Mouse (Mus musculus): ENCODE measurements around the gene Fbxl7. TPM values are rescaled to one million over a fixed set of nuclear protein-coding genes. Genes with fewer than 3 reads are reported as not detected.

Gene Fbxl7
- 1 to 10 TPM; 4.9 to 7.9 (median 5.9) TPM for total RNA-seq (2022)

DNA sequence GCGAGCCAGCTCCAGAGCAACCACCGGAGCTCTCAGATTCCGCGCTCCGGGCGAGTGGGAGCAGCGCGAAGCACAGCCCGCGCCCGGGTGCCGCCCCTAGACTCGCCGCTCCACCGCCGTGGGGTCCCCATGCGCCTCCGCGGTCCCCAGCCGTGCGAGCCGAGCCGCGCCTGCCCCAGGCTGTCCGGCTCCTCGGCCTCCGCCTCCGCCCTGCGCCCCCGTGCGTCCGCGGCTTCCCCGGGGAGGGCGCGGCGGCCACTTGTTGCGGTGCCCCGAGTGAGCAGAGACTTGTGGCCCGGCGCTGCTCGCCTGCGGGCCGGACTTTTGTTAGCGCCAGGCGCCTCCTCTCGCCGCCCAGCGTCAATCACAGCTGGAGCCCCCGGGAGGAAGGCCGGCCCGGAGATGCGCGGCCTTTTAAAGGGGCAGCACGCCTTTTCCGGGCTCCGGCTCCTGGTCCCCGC, at the start of gene Fbxl7:
Gene Fbxl7, minus strand, starts transcription at position 330 of the 461 bp plus-strand sequence.
- DNase-seq (ENCODE audit: low spot score in 2 of 2): peak; percentile 32 to 50

DNA sequence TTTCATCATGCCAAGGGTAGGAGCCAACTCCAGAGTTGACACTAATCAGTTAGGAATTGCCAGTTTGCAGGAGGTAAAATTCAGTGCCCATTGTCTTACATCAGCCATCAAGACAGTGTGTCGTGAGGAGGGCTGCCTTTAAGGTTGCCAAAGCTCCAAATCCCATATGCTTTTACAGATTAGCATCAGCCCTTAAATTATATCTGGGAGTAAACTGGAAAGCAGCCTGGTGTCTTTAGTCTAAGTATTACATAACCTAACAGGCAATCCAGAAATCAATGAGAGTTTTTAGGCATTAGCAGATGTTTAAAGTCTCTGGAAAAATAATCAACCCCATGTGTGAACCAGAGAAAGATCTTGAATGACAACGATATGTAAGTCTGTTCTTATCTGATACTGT, 26.6 kb upstream of the Fbxl7 start:
- DNase-seq (ENCODE audit: low spot score in 2 of 2): no peak

DNA sequence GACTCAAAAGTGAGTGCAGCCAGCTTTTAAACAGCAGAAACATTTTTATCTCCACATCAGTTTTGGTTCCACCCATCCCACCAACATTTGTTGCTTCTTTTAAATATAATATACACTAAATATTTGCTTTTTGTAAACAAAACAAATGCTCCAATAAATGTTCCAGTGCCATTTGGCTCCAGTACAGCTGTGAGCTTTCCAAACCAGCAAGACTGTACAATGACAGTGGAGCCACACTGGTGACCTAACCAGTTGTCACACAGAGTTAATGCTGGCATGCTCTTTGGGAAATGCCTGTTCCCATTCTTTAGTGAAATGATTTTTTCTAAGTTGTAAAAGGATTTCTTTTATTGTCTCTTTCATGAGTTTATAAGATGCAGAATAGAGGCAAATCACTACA, 18.0 kb upstream of the Fbxl7 start:
- DNase-seq (ENCODE audit: low spot score in 2 of 2): no peak

DNA sequence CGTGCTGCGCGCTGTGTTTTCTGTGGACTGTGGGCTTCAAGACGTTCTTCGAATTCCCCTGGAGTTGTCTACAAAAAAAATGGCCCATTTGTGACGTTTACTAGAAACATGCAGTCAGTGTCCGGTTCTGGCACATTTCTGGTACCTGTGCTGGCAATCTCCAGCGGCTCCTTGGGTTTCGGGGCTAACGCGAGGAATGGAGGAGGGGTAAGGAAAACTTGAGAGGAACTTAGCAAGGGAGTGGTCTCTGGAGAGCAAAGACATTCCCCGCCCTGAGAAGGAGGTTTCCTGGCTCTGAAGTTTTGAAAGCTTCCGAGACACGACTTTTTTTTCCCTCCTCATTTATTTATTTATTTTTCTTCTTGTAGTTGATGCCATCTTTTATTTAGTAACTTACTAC, 381 bp upstream of the Fbxl7 start:
- DNase-seq (ENCODE audit: low spot score in 2 of 2): no peak

DNA sequence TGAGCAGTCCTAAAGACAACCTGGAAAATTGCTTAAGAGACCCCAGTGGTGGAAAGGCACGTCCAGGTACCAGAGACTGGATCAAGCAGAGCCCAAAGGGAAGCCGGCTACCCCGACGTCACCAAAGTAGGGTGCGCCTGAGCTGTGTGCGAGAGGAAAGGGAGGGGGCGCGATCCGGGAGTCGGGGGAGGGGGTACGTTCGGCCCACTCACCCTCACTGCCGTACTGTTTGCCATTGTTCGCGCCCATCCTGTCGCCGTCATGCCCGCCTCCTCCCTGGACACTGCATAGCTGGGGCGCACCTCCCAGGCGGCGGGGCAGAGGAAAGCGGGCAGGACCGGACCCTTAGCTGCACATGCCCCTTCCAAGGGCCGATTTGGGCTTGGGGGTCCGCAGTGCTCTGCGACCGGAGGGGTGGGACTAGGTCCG, 565 bp downstream of the Fbxl7 start:
- DNase-seq (ENCODE audit: low spot score in 2 of 2): peak in 1 of 2 experiments; percentile 5

DNA sequence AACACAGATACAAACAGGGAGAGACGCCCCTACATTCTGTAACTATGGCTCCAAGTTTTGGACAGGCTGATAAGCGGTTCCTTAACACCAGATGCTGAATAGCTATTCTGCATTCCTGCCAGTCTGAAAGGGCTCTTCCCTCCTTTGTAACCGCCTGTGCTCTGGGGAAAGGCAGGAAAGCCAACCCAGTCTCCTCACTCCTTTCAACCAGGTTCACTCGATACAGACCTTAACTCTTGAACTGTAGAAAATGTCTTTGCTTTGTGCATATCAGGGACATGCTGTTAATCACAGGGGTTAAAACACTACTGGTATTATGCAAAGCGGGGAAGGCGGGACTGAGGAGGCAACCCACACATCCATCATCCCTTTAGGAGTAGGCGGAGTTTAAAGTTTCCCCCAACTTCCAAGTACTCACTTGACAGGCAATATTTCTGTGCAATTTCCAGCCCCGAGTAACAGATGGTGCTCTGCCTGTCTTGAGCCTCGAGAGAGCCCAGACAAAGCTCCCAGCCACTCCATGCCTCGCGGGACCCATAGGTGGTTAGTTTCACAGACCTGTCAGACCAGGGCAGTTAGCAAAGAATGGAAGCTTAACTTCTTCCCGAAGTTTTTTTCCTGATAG, 1.2 kb downstream of the Fbxl7 start:
- no peak for DNase-seq (ENCODE audit: low spot score in 2 of 2)

DNA sequence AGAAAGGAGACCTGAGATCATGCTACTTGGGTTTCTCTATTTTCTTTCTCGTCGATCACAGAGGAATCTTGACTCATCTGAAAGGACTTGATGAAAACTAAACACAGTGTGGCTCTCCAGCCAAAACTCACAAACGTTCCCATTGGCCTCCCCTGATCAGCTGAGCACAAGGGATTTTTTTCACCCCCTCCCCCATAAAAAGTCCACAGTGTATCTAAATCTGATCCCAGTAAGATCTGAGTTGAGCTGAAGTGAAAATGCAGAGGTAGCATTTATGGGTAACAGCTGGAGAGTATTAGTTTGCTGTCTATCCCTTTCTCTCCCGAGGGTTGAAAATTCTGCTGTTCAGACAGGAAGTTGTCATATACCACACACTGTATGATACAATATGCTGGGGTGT, 2.2 kb downstream of the Fbxl7 start:
- no peak for DNase-seq (ENCODE audit: low spot score in 2 of 2)

DNA sequence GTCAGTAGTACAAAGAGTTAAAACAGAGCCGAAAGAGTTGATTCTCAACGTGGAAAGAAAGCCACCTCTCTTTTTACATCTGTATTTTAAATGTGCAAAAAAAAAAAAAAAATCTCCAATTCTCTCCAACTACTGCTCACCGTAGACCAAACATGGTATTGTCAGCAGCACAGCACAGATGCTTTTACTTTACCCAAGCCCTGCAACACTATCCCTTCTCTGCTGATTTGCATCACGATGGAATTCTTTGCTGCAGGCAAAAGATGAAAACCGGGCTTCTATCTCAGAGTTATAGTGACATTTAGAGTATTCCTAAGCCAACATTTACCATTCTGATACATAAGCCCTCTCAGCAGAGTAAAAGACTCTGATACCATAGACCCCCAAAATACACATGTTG, 5.4 kb downstream of the Fbxl7 start:
- DNase-seq (ENCODE audit: low spot score in 2 of 2): no peak

DNA sequence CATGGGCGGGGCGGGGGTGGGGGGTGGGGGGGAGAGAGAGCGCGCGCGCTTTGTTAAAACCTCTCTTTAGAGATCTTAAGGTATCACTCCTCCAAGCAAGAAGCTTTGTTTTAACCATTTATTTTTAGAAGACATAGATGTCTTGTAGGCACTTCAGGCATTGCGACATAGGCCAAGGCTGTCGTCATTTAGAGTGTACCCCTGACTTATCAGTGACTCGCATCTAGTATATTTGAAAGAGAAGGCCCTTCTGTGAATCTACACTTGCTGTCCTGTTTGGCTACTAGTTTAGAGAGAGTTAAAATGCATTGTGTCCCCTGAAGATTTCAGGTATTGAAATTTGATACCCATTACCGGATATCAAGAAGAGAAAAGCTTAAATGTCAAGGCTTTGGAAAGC, 7.2 kb downstream of the Fbxl7 start:
- DNase-seq (ENCODE audit: low spot score in 2 of 2): no peak

DNA sequence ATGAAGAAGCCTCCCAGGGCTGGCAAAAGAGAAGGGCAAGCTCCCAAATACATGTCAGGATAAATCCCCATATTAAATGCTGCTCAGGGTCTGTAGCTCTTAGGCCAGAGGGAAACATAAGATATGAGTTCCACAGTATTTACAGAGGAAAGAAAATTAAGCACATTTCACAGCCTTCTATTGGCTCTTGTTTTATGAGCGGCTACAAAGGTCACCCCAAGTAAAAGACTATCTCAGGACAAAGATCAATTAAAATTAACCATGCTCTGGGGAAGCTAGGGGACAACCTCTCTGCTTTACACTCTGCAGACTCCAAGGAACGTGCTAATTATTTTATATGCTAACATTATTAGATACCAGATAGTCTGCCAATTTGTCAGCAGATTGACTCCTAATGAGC, 9.4 kb downstream of the Fbxl7 start:
- no peak for DNase-seq (ENCODE audit: low spot score in 2 of 2)

DNA sequence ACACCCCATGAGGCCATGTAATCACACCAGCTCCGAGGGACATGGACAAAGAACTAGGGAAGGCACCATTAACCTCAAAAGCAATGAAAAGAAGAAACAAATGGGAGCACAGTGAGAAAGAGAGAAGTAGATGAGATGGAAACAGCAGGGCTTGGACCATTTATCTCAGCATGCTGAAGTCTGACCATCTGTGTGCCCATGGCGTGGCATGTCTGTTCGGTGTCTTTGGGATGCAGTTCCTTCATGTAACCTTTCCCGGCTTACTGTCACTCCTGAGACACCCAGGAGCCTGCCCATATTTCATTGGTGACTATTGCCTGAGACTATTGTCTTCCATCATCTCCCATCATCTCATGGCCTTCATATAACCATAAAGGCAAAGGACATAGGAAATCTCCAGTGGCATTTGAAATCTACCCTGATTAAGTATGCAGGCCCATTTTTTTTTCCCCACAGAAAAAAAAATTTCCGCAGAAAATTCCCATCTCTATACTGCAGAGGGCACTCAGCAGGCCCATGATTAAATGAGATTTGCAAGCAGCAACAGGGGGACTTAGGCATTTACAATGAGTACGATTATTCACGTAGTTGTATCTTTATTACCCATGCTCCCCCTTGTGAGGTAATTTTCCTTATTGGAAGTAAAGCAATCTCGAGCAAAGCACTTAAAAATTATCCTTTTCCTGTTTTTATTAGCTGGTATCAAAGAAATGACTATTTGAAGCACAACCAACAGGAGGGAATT, 15.0 kb downstream of the Fbxl7 start:
- DNase-seq (ENCODE audit: low spot score in 2 of 2): no peak

DNA sequence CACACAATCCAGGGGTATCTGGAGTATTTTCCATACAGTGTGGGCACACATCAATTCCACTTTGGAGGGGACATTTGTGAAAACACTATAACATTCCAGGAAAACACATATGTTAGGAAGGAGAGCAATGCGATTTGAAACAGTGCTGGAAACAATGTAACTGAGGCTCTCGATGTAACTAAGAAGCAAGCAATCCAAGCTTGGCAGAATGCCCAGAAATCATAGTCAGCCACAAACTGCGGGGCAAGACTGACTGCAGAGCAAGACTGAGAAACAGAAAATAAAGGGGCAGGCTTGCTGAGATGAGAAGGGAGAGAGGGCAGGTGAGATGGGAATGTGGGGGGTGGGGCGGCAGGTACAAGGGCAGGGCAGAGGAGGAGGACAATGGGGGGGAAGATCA, 19.7 kb downstream of the Fbxl7 start:
- DNase-seq (ENCODE audit: low spot score in 2 of 2): peak; percentile 62 to 71

DNA sequence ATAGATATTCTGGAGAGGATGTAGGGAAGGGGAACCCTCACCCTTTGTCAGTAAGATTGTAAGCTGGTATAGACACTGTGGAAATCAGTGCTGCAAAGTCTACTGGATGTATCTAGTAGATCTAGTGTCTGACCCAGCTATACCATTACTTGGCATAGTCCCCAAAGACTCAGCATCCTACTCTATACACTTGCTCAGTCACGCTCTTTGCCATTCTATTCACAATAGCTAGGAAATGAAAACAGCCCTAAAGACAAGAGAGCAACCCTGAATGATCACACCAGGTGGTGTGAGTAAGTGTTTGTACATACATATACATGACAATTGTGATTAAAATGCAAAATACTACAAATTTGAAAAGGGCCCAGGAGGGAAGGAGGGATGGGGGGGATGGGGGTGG, 23.1 kb downstream of the Fbxl7 start:
- no peak for DNase-seq (ENCODE audit: low spot score in 2 of 2)

DNA sequence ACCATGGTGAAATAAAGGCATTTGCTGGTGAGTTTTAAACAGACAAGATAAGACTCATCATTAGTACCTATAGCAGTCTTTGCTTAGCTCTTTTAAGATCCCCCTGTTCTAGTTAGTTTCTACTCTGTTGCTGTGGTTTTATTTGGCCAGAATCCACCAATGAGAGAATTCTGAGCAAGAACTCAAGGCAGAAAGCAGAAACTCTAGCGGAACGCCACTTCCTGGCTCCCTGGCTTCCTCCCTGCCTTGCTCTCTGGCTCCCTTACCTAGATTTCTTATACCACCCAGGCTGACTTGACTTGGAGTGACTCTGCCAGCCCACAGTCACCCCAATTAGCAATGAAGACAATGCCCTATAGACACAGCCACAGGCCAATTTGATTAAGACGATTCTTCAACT, 26.2 kb downstream of the Fbxl7 start:
- DNase-seq (ENCODE audit: low spot score in 2 of 2): no peak

DNA sequence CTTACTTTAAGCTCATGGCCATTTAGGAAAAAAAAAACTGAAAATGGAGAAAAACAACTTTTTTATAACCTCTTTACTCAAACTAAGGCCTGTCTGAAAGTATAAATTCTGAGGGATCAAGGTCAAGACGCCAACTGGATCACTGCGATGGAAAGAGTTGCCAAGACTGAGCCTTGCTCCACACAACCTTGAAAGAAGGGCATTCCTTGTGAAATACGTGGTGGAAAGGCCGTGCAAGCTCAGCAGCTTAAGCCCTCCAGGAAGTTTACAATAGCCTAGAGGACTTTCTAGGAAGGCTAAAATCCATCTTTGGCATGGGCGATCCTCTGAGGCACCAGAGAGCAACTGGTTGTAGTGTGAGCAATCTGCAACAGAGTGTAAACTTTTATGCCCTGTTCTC, 27.9 kb downstream of the Fbxl7 start:
- DNase-seq (ENCODE audit: low spot score in 2 of 2): no peak

DNA sequence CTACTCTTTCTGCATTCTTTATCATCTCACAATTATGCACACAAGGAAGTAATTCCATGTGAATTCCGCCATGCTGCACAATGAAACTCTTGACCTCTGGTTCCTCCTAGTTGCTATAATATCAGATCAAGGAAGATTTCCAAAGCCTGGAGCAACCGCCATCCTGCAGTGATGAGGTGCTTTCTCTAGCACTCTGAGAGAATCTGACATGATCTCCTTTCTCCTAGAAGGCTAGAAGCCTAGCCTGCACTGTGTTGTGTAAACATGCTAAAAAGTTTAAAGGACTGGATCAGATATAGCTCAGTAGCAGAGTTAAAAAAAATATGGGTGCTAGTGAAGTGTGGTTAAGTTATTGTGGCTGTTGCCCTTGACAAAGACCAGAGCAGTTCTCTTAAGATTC, 33.2 kb downstream of the Fbxl7 start:
- DNase-seq (ENCODE audit: low spot score in 2 of 2): no peak

DNA sequence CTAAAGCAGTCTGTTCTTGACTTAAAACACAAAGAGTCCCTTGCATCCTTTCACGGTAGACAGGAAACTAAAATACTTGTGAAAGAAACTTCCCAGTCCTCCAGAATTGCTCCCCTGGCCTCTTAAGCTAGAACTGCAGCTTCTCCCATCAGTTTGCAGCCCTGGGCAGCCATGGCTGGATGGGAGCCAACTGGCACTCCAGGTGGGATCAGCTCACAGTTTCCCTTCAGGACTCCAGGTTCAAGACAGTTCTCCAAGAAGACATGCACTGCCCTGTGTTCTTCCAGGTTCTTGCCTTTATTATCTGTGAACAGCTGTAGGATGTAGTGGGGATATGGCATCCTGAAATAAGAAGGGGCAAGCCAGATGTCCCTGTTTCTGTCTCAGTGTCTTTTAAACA, 45.8 kb downstream of the Fbxl7 start:
- no peak for DNase-seq (ENCODE audit: low spot score in 2 of 2)

DNA sequence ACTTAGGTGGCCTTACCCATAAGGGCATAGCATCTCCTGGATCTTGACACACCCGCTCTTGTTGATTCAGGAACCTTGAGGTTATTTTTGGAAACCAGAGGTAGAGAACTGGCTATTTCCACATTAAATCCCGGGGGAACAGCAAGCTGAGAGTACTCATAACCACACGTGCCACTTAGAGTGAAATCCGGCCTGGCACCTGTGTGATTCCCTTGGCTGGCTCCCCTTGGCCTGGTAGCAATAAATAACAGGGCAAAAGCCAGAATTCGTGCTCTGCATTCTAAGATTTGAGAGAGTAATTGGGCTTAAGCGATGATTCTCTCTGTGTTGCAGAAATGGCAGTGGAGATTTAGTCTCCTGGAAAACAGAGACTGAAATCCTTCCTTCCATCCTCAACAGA, 53.2 kb downstream of the Fbxl7 start:
- DNase-seq (ENCODE audit: low spot score in 2 of 2): no peak

DNA sequence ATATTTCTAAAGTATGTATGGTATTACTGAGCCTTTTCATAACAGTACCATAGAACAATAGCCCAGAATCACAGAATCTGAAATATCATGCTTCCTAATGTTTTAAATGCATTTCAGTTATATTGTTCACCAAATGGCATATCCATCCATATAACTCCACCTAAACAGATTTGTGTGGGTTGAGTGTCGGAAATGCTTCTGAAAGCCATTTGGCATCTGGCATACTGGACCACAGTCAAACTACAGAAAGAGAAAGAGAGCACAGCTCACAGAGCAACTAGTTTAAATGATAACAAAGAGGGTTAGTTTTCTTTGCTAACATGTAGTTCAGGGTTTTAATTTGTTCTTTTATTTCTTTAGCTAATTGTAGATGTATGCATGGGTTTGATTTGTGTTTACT, 57.0 kb downstream of the Fbxl7 start:
- peak in 1 of 2 experiments; percentile 15 for DNase-seq (ENCODE audit: low spot score in 2 of 2)

DNA sequence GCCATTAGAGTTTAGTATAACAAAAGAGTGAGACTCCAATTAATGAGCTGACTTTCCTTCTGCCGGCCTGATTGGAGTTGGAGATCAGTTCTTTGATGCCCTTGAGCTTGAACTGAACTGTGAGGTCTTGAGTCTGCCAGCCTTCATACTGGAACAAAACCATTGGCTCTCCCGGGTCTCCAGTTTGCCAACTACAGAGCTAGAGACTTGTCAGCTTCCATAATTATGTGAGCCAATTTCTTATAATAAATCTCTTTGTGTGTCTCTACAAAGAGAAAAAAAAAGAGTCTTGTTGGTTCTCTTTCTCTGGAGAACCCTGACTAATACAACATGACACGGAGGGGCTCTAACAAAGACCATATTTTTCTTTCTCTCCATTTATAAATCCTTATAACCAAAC, 58.2 kb downstream of the Fbxl7 start:
- no peak for DNase-seq (ENCODE audit: low spot score in 2 of 2)

DNA sequence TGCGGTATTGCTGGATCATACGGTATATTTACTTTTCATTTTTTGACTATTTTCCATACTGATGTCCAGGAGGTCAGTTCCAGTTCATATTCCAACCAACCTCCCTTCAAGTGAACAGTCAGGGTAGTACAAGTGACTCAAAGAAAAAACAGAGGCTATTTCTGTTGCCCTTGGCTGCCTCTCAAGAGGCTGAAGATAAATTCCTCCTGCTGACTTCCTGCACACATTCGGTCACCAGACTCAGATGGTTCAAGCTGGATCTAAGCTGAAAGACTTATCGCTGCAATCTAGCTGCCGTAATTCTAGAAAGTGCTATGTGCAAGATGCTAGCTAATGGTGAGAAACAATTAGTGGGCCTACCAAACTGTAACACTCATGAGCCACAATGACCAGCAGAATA, 61.0 kb downstream of the Fbxl7 start:
- no peak for DNase-seq (ENCODE audit: low spot score in 2 of 2)

DNA sequence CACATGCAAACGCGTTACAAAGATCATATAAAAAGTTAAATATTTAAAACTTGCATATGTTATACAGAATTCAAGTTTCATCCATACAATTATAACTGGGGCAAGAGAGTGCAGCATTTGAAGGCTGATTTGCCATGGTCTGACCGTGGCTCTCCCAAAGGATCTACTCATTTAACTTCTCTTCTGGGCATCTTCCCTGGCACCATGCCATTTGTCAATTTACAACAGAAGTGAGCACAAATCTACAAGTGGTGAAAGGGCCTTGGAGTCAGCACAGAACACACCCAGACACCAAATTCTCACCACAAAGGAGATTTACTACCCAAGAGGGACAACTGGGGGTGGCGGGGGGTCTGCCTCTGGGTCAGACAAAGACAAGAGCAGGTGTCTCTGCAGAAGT, 64.2 kb downstream of the Fbxl7 start:
- DNase-seq (ENCODE audit: low spot score in 2 of 2): no peak

DNA sequence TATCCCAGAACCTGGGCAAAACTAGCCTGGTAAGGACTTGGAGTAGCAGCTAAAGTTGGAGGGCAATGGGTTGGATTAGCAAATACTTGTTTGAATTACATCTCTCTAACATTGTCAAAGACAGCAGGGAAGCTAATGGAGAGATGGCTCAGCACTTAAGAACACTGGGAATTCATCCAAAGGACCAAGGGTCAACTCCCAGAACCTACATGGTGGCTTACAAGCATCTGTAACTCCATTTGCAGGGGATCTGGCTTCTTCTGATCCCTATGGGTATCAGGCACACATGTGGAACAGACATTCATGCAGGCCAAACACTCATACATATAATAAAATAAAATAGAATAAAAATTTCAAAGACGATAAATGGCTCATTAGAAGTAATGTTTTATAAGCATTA, 78.4 kb downstream of the Fbxl7 start:
- no peak for DNase-seq (ENCODE audit: low spot score in 2 of 2)

Data from layer of hippocampus, adult 8-10 months (tissue).